Mouse (Mus musculus): ENCODE measurements around the gene Trim72. TPM values are rescaled to one million over a fixed set of nuclear protein-coding genes. Genes with fewer than 3 reads are reported as not detected.

Gene Trim72
- polyA plus RNA-seq, 1 experiment from 2014 or later, result not detected

DNA sequence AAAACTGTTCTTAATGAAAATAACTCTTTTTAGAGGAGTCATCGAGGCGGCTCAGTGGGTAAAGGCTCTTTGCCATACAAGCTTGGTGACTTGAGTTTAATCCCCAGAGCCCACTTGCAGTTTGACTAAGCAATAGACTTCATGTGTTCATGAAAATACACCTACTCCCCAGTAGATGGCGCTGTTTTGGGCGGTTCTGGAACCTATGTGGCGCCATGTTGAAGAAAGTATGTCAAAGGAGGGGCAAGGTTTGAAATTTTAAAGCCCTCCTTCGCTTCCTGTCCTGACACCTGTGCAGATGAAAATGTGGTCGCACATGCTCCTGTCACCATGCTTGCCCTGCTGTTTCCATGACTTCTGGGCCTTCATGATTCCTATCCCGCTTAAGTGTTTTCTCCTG is 19.2 kb downstream of the Trim72 start:
- ATAC-seq (ENCODE audit: low FRiP score, low TSS enrichment), result no peak
- Histone ChIP-seq H3K27me3 (ENCODE audit: control insufficient read depth, insufficient read depth, low read length) (no peaks in the 10 kb centered on the region), H3K4me3 (ENCODE audit: low read length) (no peak overlapping the region), H3K36me3 (ENCODE audit: control insufficient read depth, insufficient read depth, low read length) (no peaks in the 10 kb centered on the region), H3K9me3 (ENCODE audit: control insufficient read depth, low read length) (no peaks in the 10 kb centered on the region), H3K27ac (ENCODE audit: low read depth, low read length) (no peak overlapping the region), H3K4me1 (ENCODE audit: control insufficient read depth, insufficient read depth, low read length) (no peaks in the 10 kb centered on the region), H3K9ac (ENCODE audit: low read depth, low read length) (no peak overlapping the region), H3K4me2 (replicated peaks; ENCODE audit: low read depth, low read length) (no peak overlapping the region)
- WGBS, result 62% methylated on average over 8 of the region's 8 CpGs

- H3K4me3 ChIP-seq (ENCODE audit: low read length), result no peak overlapping the region
- no peaks in the 10 kb centered on the region for H3K36me3 ChIP-seq (ENCODE audit: control insufficient read depth, insufficient read depth, low read length)
- no peaks in the 10 kb centered on the region for H3K27me3 ChIP-seq (ENCODE audit: control insufficient read depth, insufficient read depth, low read length)
- H3K9me3 ChIP-seq (ENCODE audit: control insufficient read depth, low read length), result no peaks in the 10 kb centered on the region
- H3K27ac ChIP-seq (ENCODE audit: low read depth, low read length), result no peak overlapping the region
- no peak overlapping the region for H3K4me2 ChIP-seq (replicated peaks; ENCODE audit: low read depth, low read length)
- no peaks in the 10 kb centered on the region for H3K4me1 ChIP-seq (ENCODE audit: control insufficient read depth, insufficient read depth, low read length)
- 93% methylated on average over 4 of the region's 4 CpGs for WGBS
- H3K9ac ChIP-seq (ENCODE audit: low read depth, low read length), result no peak overlapping the region
- no peak for ATAC-seq (ENCODE audit: low FRiP score, low TSS enrichment)
These were observed 19.8 kb downstream of the Trim72 start for GRCm38 (mm10) chr7:128023565-128023964.

DNA sequence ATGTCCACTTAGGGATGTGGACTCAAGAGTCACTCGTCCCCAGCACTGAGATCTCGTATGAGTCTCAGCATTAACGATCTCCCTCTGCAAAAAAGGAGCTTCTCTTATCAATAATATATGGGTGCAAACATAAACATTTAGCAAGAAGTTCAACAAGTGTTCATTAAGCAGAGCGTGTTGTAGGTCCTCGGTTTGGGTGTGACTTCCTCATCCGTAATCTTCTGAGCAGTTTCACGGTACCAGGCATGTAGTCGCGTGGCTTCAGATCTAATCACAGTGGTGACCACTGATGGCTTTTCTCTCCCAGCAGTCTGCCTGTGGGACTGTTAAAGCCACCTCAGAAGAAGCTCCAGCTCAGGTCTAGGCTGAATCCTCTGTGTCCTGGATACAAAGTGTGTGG is 20.6 kb downstream of the Trim72 start:
- H3K4me1 ChIP-seq (ENCODE audit: control insufficient read depth, insufficient read depth, low read length), result no peaks in the 10 kb centered on the region
- no peak overlapping the region for H3K4me2 ChIP-seq (replicated peaks; ENCODE audit: low read depth, low read length)
- H3K4me3 ChIP-seq (ENCODE audit: low read length), result no peak overlapping the region
- H3K9ac ChIP-seq (ENCODE audit: low read depth, low read length), result no peak overlapping the region
- H3K27me3 ChIP-seq (ENCODE audit: control insufficient read depth, insufficient read depth, low read length), result no peaks in the 10 kb centered on the region
- H3K36me3 ChIP-seq (ENCODE audit: control insufficient read depth, insufficient read depth, low read length), result no peaks in the 10 kb centered on the region
- H3K27ac ChIP-seq (ENCODE audit: low read depth, low read length), result no peak overlapping the region
- no peak for ATAC-seq (ENCODE audit: low FRiP score, low TSS enrichment)
- H3K9me3 ChIP-seq (ENCODE audit: control insufficient read depth, low read length), result no peaks in the 10 kb centered on the region
- WGBS, result 88% methylated on average over 9 of the region's 9 CpGs

- WGBS, result 80% methylated on average over 4 of the region's 4 CpGs
- H3K4me2 ChIP-seq (replicated peaks; ENCODE audit: low read depth, low read length), result no peak overlapping the region
- no peak overlapping the region for H3K9ac ChIP-seq (ENCODE audit: low read depth, low read length)
- no peak overlapping the region for H3K4me3 ChIP-seq (ENCODE audit: low read length)
- no peaks in the 10 kb centered on the region for H3K4me1 ChIP-seq (ENCODE audit: control insufficient read depth, insufficient read depth, low read length)
- H3K27me3 ChIP-seq (ENCODE audit: control insufficient read depth, insufficient read depth, low read length), result no peaks in the 10 kb centered on the region
- ATAC-seq (ENCODE audit: low FRiP score, low TSS enrichment), result no peak
- no peak overlapping the region for H3K27ac ChIP-seq (ENCODE audit: low read depth, low read length)
- H3K36me3 ChIP-seq (ENCODE audit: control insufficient read depth, insufficient read depth, low read length), result no peaks in the 10 kb centered on the region
- no peaks in the 10 kb centered on the region for H3K9me3 ChIP-seq (ENCODE audit: control insufficient read depth, low read length)
These were observed 21.2 kb downstream of the Trim72 start for GRCm38 (mm10) chr7:128024932-128025331.

DNA sequence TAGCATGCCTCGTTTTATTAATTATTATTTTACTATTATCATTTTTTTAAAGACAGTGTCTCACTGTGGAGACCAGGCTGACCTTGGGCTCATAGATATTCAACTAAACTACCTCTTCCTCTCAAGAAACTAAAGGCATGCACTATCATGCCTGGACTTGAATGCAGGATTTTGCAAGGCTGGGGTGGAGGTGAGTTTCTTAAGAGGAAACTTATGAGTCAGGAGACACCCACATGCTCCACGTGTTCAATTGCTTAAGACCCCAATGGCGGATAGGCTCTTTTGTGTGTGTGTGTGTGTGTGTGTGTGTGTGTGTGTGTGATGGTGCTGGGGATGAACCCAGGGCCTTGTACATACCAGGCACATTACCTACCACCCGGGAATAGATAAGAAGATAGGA is 21.6 kb downstream of the Trim72 start:
- no peak overlapping the region for H3K27ac ChIP-seq (ENCODE audit: low read depth, low read length)
- no peaks in the 10 kb centered on the region for H3K4me1 ChIP-seq (ENCODE audit: control insufficient read depth, insufficient read depth, low read length)
- H3K9ac ChIP-seq (ENCODE audit: low read depth, low read length), result no peak overlapping the region
- no peak overlapping the region for H3K4me2 ChIP-seq (replicated peaks; ENCODE audit: low read depth, low read length)
- no peaks in the 10 kb centered on the region for H3K27me3 ChIP-seq (ENCODE audit: control insufficient read depth, insufficient read depth, low read length)
- no peaks in the 10 kb centered on the region for H3K9me3 ChIP-seq (ENCODE audit: control insufficient read depth, low read length)
- H3K4me3 ChIP-seq (ENCODE audit: low read length), result no peak overlapping the region
- ATAC-seq (ENCODE audit: low FRiP score, low TSS enrichment), result no peak
- H3K36me3 ChIP-seq (ENCODE audit: control insufficient read depth, insufficient read depth, low read length), result no peaks in the 10 kb centered on the region
- WGBS, result 73% methylated on average over 4 of the region's 4 CpGs

GRCm38 (mm10) chr7:128031403-128031976 is 27.7 kb downstream of the Trim72 start:
- peak; percentile 64; the same call in 1 of the 2 replicates for ATAC-seq (ENCODE audit: low FRiP score, low TSS enrichment)
- H3K4me2 ChIP-seq (replicated peaks; ENCODE audit: low read depth, low read length), result no peak overlapping the region
- H3K4me1 ChIP-seq (ENCODE audit: control insufficient read depth, insufficient read depth, low read length), result no peaks in the 10 kb centered on the region
- H3K4me3 ChIP-seq (ENCODE audit: low read length), result no peak overlapping the region
- no peaks in the 10 kb centered on the region for H3K27me3 ChIP-seq (ENCODE audit: control insufficient read depth, insufficient read depth, low read length)
- no peak overlapping the region for H3K27ac ChIP-seq (ENCODE audit: low read depth, low read length)
- WGBS, result 37% methylated on average over 9 of the region's 9 CpGs
- H3K9me3 ChIP-seq (ENCODE audit: control insufficient read depth, low read length), result no peaks in the 10 kb centered on the region
- H3K9ac ChIP-seq (ENCODE audit: low read depth, low read length), result no peak overlapping the region
- no peaks in the 10 kb centered on the region for H3K36me3 ChIP-seq (ENCODE audit: control insufficient read depth, insufficient read depth, low read length)

DNA sequence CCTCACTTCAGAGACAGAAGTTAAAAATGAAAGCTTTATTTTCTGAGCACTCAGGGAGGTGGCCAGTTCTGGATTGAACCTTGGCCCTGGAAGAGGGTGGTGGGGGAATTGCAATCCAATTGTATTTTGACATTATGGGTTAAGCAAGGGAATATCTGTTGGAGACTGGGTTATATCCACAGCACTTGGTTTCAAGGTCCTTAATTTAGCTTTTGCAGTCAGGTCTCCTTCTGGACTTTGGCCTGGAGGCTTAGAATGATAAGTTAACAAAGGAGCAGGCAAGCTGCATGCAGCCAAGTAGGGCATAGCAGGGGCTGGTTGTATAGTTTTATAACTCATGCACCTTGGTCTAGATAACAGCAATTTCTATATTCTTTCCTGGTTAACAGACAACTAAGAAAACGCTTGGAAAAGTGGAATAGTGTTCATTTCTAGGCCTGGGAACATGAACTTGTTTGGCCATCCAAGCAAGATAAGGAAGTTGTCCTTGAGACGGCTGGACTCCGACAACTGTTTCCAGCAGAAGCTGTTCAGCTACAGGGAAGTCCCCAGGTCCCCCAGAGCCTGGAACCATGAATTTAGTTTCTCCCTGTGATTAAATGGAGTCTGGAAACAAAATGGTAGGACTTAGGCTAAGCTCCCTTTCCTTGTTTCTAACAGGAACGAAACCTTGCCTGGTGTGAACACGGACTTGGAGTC is 28.7 kb downstream of the Trim72 start:
- H3K9me3 ChIP-seq (ENCODE audit: control insufficient read depth, low read length), result no peaks in the 10 kb centered on the region
- 91% methylated on average over 5 of the region's 5 CpGs for WGBS
- H3K4me3 ChIP-seq (ENCODE audit: low read length), result no peak overlapping the region
- H3K36me3 ChIP-seq (ENCODE audit: control insufficient read depth, insufficient read depth, low read length), result no peaks in the 10 kb centered on the region
- no peaks in the 10 kb centered on the region for H3K27me3 ChIP-seq (ENCODE audit: control insufficient read depth, insufficient read depth, low read length)
- no peaks in the 10 kb centered on the region for H3K4me1 ChIP-seq (ENCODE audit: control insufficient read depth, insufficient read depth, low read length)
- no peak for ATAC-seq (ENCODE audit: low FRiP score, low TSS enrichment)
- no peak overlapping the region for H3K27ac ChIP-seq (ENCODE audit: low read depth, low read length)
- H3K9ac ChIP-seq (ENCODE audit: low read depth, low read length), result no peak overlapping the region
- no peak overlapping the region for H3K4me2 ChIP-seq (replicated peaks; ENCODE audit: low read depth, low read length)

GRCm38 (mm10) chr7:128032989-128033293 is 29.2 kb downstream of the Trim72 start:
- H3K27ac ChIP-seq (ENCODE audit: low read depth, low read length), result no peak overlapping the region
- H3K36me3 ChIP-seq (ENCODE audit: control insufficient read depth, insufficient read depth, low read length), result no peaks in the 10 kb centered on the region
- no peak overlapping the region for H3K9ac ChIP-seq (ENCODE audit: low read depth, low read length)
- no peak overlapping the region for H3K4me3 ChIP-seq (ENCODE audit: low read length)
- ATAC-seq (ENCODE audit: low FRiP score, low TSS enrichment), result no peak
- no peaks in the 10 kb centered on the region for H3K4me1 ChIP-seq (ENCODE audit: control insufficient read depth, insufficient read depth, low read length)
- 94% methylated on average over 3 of the region's 3 CpGs for WGBS
- H3K9me3 ChIP-seq (ENCODE audit: control insufficient read depth, low read length), result no peaks in the 10 kb centered on the region
- no peak overlapping the region for H3K4me2 ChIP-seq (replicated peaks; ENCODE audit: low read depth, low read length)
- no peaks in the 10 kb centered on the region for H3K27me3 ChIP-seq (ENCODE audit: control insufficient read depth, insufficient read depth, low read length)

GRCm38 (mm10) chr7:128033616-128034015 is 29.9 kb downstream of the Trim72 start:
- ATAC-seq (ENCODE audit: low FRiP score, low TSS enrichment), result no peak
- Histone ChIP-seq H3K4me2 (replicated peaks; ENCODE audit: low read depth, low read length) (no peak overlapping the region), H3K27me3 (ENCODE audit: control insufficient read depth, insufficient read depth, low read length) (no peaks in the 10 kb centered on the region), H3K27ac (ENCODE audit: low read depth, low read length) (no peak overlapping the region), H3K4me3 (ENCODE audit: low read length) (no peak overlapping the region), H3K9me3 (ENCODE audit: control insufficient read depth, low read length) (no peaks in the 10 kb centered on the region), H3K4me1 (ENCODE audit: control insufficient read depth, insufficient read depth, low read length) (no peaks in the 10 kb centered on the region), H3K36me3 (ENCODE audit: control insufficient read depth, insufficient read depth, low read length) (no peaks in the 10 kb centered on the region), H3K9ac (ENCODE audit: low read depth, low read length) (no peak overlapping the region)
- 93% methylated on average over 4 of the region's 4 CpGs for WGBS

Data from kidney, embryonic 14.5 days (tissue).